Mouse (Mus musculus) T-cell, adult 2 months (primary cell): ENCODE results near the gene Tmem14a.
A peak's percentile ranks its signal among the peaks of the same experiment; 100 is the strongest.
"Not testable (repeated sequence)": the region's sequence is repeated elsewhere in the genome, so short reads cannot be mapped to it uniquely, and the experiment has no call there.

ENCODE experiments used
- DNase-seq: peaks from one replicate; pipeline ENCODE4 v3.0.0; 2022; ENCODE audit warnings: low spot score

Tmem14a gene

DNA sequence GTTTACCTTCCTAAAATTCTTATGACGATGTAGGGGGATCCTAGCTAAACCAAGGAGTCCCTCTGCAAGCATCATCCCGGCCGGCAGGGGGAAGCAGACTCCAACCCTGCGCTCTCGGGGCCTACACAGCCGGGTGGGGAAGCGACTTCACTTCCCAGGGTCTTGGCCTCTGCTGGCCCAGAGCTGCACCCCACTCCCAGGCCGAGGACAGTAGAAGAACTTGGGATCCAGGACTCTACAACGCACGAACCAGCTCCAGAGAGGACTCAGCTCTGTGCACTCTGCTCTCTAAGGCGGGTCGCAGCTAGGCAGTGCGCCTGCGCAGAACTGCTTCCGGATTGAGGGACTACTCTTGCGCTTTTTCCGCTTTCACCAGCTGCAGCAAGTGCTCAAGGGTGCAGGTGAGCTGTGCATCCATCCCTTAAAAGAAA lies at the start of gene Tmem14a:
Gene Tmem14a (plus strand): TSS at position 87 of the 431 bp plus-strand sequence.
- peak; percentile 86 for DNase-seq

DNA sequence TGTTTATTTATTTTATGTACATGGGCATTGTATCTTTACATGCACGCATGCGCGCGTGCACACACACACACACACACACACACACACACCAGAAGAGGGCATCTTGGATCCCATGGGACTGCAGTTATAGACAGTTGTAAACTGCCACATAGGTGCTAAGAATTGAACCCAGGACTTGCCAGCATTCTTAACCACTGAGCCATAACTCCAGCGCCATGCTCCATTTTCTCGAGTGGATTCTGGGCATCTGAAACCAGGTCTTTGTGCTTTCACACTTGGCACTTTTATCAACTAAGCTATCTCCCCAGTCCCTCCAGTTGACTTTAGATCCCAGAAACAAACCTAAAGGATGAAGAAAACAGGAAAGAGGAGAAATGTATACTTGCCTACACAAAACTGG lies 33.2 kb upstream of the Tmem14a start:
- no peak for DNase-seq

DNA sequence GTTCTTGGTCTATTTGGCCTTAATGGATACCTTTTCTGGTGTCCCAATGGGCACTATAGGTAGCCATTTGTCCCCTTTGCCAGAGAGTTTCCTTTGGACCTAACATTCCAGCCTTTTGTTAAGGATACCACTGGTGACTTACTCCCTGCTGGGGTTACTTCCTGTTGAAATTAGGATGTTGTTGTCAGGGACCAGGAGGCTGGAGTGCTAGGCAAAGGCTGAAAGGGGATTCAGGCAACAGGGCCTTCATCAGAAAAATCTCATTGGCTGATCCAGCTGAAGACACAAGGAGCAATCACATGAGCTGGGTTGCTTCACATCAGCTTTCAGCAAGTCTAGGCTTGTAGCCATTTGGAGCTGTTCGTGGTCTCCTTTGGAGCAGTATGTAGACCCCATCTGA lies 12.1 kb upstream of the Tmem14a start:
- DNase-seq = no peak

- not testable (repeated sequence) for DNase-seq
Measured at GRCm38 (mm10) chr1:21213537-21213936, 4.8 kb upstream of the Tmem14a start.

DNA sequence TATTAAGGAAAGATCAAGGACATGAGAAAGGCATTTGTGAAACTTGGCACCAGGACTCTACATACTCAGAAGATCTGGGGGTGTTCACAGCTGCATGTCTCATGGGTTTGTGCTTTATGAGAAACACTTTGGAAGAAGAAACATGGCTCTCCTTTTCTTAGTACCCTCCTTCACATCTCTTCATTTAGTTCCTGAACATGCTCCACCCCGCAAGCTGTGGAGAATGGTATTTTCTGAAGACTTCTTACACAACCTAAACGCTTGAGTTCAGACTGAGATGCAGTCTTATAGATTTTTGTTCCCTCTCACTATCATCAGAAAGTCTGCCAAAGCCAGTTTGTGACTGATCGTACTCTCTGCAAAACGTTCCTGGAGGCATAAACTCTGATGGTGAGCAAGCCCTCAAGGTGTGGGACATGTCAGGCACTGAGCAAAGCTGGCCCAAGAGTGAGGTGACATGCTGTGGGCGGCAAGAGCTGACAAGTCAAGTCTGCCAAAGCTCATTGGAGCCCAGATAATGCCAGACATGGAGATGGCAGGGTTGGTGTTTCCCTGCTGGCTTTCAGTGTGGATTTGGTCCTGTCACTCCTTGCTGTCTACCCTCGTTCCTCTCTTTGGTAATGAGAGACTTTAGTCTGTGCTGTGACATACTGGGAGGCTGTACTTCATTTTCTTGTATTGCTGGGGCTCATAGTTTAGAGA lies 4.2 kb upstream of the Tmem14a start:
- not testable (repeated sequence) for DNase-seq

GRCm38 (mm10) chr1:21227756-21228395 lies 9.5 kb downstream of the Tmem14a start:
- no peak for DNase-seq

DNA sequence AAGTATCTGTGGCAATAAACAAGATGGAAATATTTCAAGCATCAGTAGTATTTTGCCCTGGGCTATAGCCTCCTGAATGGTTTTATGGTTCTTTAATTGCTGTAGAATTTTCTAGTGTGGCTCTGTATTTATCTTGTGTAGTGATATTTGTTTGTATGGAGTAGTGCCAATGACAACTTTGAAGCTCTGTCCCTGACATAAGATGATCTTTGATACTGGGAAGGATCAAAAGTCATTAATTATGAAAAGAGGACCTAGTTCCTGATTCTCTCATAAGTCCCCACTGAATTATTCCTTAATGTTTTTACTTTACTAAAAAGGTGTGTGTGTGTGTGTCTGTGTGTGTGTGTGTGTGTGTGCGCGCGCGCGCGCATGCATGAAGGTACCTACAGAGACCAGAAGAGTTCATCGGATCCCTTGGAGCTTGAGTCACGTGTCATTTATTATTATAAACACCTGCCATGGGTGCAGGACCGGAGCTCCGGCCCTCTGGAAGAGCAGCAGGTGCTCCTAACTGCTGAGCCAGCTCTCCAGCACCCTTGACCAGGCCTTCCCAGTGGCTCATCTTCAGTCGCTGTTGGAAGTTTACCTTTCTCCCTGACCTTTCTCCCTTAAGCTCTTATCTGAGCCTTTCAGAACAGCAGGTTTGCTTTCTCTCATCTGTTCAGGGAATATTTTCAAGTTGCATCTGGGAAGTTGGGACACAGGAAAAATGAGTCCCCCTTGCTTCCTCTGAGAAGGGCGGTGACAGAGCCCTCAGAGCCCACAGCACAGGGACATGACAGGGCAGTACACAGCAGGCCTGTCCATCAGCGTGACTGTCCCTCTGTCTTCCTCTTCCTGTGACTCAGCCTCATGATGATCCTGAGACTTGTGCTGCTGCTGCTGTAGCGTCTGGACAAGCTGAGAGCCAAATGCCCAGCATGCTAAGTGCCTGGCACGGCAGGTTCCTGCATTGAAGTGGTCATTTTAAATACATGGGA lies 10.7 kb downstream of the Tmem14a start:
- not testable (repeated sequence) for DNase-seq

DNA sequence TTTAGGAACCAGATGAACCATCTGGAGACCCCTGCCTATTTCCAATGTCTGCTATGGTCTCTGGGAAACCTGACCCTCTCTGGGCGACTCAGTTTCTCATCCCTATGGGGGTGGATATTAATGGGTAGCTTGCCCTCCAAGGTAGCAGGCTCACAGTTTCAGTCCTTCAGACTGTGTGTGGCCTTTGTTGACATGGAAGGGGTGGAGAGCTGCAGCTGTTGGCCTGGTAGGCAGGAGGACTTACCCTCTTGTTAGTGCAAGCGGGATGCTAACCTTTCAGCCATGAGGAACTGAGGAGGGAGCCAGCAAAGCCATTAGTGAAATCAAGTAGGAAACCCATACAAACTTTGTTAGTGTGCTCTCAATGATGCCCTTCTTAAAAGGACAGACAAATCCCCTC lies 12.0 kb downstream of the Tmem14a start:
- no peak for DNase-seq

DNA sequence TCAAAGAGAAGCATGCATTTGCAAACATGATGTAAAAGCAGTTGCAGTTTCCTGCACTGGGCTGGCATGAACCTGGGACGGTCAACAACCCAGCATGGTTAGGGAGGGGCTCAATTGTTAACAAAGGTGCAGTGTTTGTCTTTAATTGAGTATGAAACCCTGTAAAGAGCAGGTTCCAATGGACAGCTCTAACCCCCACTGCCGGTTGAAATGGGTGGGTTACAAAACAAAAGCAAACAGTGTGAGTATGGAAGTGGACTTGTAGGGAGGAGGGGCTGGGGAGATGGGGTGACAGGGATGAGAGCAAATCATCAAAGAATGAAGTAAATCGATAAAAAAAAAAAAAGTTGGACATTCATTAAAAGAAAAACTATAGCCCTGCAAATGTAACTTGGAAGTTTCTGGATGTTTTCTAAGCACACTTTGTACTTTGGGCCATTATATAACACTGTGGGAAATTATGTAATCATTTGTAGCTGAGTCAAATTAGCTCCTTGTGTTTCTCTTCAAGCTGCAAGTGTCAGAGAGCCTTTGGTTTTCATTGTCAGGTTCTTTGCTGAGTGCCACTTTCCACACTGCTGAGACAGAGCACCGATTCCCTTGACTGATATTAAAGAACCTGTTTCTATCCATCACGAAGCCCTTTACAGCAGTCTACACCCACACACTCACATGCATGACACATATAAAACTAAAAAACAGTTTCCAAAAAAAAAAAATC lies 13.5 kb downstream of the Tmem14a start:
- no peak for DNase-seq

- DNase-seq = no peak
Measured at GRCm38 (mm10) chr1:21232516-21232915, 14.1 kb downstream of the Tmem14a start.

DNA sequence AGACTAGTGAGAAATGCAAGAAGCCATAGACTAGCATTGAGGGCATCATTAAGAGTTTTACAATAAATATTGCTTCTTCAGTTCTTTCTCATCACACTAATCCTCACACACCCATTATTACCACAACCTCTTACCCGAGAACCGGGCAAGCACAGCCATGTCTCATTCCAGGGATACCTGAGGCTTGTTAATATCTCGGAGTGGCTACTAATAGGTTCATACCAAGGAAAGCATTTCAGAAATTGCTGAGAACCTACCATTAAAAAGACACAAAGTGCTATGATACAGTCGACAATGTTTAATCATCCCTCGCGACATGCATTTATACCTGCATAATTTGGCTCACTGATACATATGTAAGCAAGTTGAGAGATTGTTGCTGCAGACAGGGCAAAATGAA lies 17.0 kb downstream of the Tmem14a start:
- no peak for DNase-seq

GRCm38 (mm10) chr1:21239911-21240898 lies 21.8 kb downstream of the Tmem14a start, which contains the start of gene Gsta3:
Gsta3 (plus strand) TSS chr1:21240589.
- no peak for DNase-seq

DNA sequence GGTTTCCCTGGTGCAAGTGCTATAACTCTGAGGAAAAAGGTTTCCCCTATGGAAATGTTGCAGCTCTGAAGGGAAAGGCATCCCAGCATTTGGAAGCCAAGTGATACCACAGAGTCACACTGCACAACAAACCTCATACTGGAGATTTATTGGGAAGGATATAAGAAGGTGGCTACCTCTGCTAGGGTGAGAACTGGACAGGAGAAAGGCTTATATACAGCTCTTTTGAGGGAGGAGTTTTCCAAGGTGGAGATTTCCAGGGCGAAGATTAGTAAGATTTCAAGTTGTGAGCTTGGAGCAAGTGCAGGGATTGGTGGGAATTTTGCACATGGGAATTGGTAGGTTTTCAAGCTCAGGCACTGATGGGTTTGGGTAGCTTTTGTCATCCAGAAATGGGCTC lies 22.7 kb downstream of the Tmem14a start:
- no peak for DNase-seq

DNA sequence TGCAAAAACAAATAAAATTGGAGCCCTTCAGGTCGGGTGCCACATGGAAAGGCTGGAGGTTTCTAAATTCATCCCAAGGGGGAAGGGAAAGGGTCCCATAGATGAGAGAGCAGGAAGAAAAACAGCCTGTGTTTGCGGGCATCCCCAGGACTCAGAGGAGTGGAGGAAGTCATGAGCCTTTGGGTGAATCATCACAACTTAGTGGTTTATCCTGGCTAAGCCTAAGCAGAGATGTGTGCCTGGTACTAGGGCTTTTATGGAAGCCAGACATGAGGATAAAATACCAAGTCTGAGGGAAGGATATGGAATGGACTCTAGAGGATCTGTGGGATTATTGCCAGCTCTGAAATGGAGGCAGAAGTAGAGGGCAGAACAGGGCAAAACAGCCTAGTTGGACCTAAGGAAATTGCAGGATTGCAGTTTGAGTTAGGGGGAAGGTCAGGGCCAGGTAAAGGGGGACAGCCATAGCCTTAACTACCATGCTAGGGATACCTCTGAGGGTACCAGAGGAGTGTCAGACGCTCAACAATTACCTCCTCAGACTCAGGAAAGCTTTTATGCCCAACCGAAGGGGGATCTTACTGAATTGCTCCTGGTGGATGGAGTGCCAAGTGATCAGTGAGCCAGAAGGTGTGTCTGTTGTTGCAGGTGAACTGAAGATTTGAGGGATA lies 26.1 kb downstream of the Tmem14a start:
- DNase-seq = no peak

DNA sequence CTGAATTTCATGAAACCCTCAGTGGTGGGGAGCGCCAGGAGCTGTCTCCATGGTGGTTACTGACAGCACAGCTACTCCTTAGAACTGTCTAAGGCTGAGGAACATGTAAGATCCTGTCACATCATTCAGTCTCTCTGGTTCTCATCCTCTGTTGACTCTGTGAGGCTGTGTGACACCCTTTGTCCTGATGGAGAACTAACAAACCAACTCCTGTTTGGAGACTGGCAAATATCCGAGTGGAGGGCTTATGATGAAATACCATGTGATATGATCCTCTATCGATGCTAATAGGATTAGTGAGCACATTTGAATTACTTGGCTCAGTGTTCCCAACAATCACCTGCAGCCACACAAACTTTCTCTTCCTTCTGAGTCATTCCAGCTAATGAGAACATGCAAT lies 27.8 kb downstream of the Tmem14a start:
- DNase-seq = no peak

GRCm38 (mm10) chr1:21247896-21248295 lies 29.5 kb downstream of the Tmem14a start:
- no peak for DNase-seq

- no peak for DNase-seq
Measured at GRCm38 (mm10) chr1:21248560-21249390, 30.4 kb downstream of the Tmem14a start.

- DNase-seq = no peak
Measured at GRCm38 (mm10) chr1:21251661-21252060, 33.3 kb downstream of the Tmem14a start.
